In the genomic region with DNA sequence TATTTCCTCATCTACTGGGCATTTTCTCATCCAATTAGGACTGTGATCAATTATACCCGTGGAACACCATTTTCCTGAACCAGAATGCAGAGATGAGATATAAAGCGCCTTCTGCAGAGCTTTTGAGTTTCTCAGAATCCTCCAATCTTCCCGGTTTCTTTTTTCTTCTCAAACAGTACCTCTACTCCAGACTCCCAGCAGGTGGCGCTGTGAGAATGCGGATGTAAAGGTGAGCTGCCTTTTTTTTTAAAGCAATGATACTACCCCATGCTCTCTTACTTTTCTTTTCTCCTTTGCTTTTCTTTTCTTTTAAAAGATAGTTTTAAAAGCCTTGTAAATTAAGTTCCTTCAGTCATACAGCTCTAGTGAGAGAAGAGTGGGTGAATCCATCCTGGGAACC, we compare ENCODE assay signal across 9 mouse cellular contexts.
DNase-seq lines count a peak whose midpoint lies in the region; ATAC-seq and TF ChIP-seq lines count a peak whose summit lies in the region.
"Had no signal": no experiment of that assay in that cellular context is flagged by ENCODE, and none has a peak within 500 bp of the region (broad histone marks: within the 10 kb centered on the region; RNA-seq: fewer than 3 reads in every experiment).

No protein-coding gene starts in this region.

- H3K36me3 ChIP-seq in kidney, adult 2 months (ENCODE audit: control insufficient read depth, insufficient read depth, low read length), result no peaks in the 10 kb centered on the region
- H3K36me3 ChIP-seq in kidney, embryonic 15.5 days, result no peaks in the 10 kb centered on the region
- H3K36me3 ChIP-seq in liver, embryonic 11.5 days (ENCODE audit: control insufficient read depth, insufficient read depth, low read length), result no peaks in the 10 kb centered on the region
- H3K36me3 ChIP-seq: midbrain, embryonic 12.5 days had no signal

- no peaks in the 10 kb centered on the region for H3K27me3 ChIP-seq in kidney, adult 2 months (replicated peaks; ENCODE audit: control insufficient read depth, insufficient read depth, low read length)
- no peaks in the 10 kb centered on the region for H3K27me3 ChIP-seq in kidney, embryonic 15.5 days
- H3K27me3 ChIP-seq in liver, embryonic 11.5 days (replicated peaks; ENCODE audit: control insufficient read depth, insufficient read depth, low read length), result no peaks in the 10 kb centered on the region
- H3K27me3 ChIP-seq: midbrain, embryonic 12.5 days had no signal

- TF ChIP-seq CTCF in kidney, adult 2 months (conservative IDR thresholded peaks at IDR 0.05; ENCODE audit: insufficient read depth, insufficient read length, low read depth, low read length), result peak; percentile 68

- no peak for ATAC-seq in kidney, embryonic 15.5 days (replicated peaks; ENCODE audit: low FRiP score)
- ATAC-seq in frontal cortex, adult (ENCODE audit: low TSS enrichment), result peak; percentile 88
- ATAC-seq in liver, embryonic 11.5 days (replicated peaks; ENCODE audit: low FRiP score), result no peak

- H3K27ac ChIP-seq in kidney, adult 2 months (ENCODE audit: insufficient read depth, low read depth, low read length), result no peak overlapping the region
- no peak overlapping the region for H3K27ac ChIP-seq in kidney, embryonic 15.5 days
- no peak overlapping the region for H3K27ac ChIP-seq in liver, embryonic 11.5 days (ENCODE audit: low read depth, low read length)
- H3K27ac ChIP-seq: midbrain, embryonic 12.5 days had no signal

- H3K4me2 ChIP-seq in kidney, embryonic 15.5 days, result no peak overlapping the region
- no peak overlapping the region for H3K4me2 ChIP-seq in liver, embryonic 11.5 days
- H3K4me2 ChIP-seq: midbrain, embryonic 12.5 days had no signal

- H3K4me1 ChIP-seq in kidney, adult 2 months (ENCODE audit: control insufficient read depth, insufficient read depth, low read length), result no peaks in the 10 kb centered on the region
- 0 out of 2 replicates have a peak, but pooled peaks cover 6% of the 10 kb centered on the region for H3K4me1 ChIP-seq in kidney, embryonic 15.5 days
- H3K4me1 ChIP-seq in liver, embryonic 11.5 days (replicated peaks; ENCODE audit: control insufficient read depth, insufficient read depth, low read length), result no peaks in the 10 kb centered on the region

- no peak overlapping the region for H3K9ac ChIP-seq in kidney, embryonic 15.5 days
- no peak overlapping the region for H3K9ac ChIP-seq in liver, embryonic 11.5 days (ENCODE audit: low read depth, low read length)
- H3K9ac ChIP-seq: midbrain, embryonic 12.5 days had no signal

- 7% methylated on average over 5 of the region's 5 CpGs for WGBS in kidney, adult 2 months
- WGBS in kidney, embryonic 15.5 days, result 9% methylated on average over 5 of the region's 5 CpGs
- WGBS in liver, embryonic 11.5 days, result 9% methylated on average over 5 of the region's 5 CpGs

- no peak for TF ChIP-seq POLR2A in kidney, adult 2 months (IDR thresholded peaks at IDR 0.05; ENCODE audit: low read depth, low read length)

- no peaks in the 10 kb centered on the region for H3K9me3 ChIP-seq in kidney, embryonic 15.5 days (replicated peaks)
- no peaks in the 10 kb centered on the region for H3K9me3 ChIP-seq in liver, embryonic 11.5 days (ENCODE audit: control insufficient read depth, low read length)

- no peak overlapping the region for H3K4me3 ChIP-seq in kidney, adult 2 months (ENCODE audit: insufficient read depth, low read depth, low read length)
- H3K4me3 ChIP-seq in kidney, embryonic 15.5 days (replicated peaks), result no peak overlapping the region
- no peak overlapping the region for H3K4me3 ChIP-seq in liver, embryonic 11.5 days (ENCODE audit: low read depth, low read length)
- H3K4me3 ChIP-seq: midbrain, embryonic 12.5 days had no signal

- DNase-seq in kidney, adult 2 months, result peak; percentile 59
- DNase-seq in cerebellum, adult 18-20 months, result peak; percentile 48 to 71
- DNase-seq in kidney, postnatal 14 days, result peak; percentile 47
- peak; percentile 45 for DNase-seq in liver, embryonic 11.5 days (ENCODE audit: low spot score)
- DNase-seq in retina, adult 2 months (ENCODE audit: low read depth, low spot score), result peak; percentile 32
- DNase-seq in yolk sac, embryonic 10.5 days (ENCODE audit: low spot score), result peak; percentile 35
